Mouse (Mus musculus) spleen, embryonic (tissue): ENCODE data around the gene Ranbp1.
"Not testable (repeated sequence)": the region's sequence is repeated elsewhere in the genome, so short reads cannot be mapped to it uniquely, and the experiment has no call there.

ENCODE experiments used
- CTCF ChIA-PET: fragments of 350-600 bp; sonication (Branson Sonifier 250); formaldehyde crosslinking; loops from one replicate; lab custom pipeline; 2022; lab: Charles Lee

Ranbp1 gene

DNA sequence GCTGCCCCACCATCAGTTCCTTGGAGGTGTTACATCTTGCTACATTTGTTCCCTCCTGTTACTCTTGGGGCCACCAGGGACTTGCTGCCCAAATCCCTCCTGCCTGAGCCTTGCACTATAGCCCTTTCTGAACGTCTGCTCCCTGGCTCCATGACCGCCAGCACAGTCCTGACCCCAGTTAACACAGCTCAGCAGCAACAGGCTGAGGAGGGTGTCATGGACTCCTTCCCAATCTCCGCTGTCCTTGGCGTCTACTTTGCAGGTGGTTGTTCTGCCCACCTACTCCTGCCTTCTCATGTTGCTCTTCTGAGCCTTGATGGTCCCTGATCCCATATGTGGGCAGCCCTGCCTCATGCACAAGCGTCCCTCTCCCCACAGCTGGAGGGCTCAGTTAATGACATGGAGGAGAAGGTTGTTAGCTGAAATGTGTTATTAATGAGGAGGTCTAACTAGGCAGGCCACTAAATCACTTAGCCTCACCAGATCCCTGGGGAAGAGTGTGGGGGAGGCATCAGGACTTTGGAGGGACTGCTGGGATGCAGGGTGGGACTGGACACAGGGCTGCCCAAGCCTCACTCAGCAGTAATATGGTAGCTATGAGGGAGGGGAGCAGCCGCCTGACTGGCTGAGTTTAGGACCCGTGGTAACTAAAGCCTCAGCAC lies 45.0 kb downstream of the Ranbp1 start:
- CTCF ChIA-PET, result interaction anchor here (0.6 kb wide), 1 partner anchor 56 kb away, joined by 3 read pairs; no protein-coding TSS in a partner anchor

DNA sequence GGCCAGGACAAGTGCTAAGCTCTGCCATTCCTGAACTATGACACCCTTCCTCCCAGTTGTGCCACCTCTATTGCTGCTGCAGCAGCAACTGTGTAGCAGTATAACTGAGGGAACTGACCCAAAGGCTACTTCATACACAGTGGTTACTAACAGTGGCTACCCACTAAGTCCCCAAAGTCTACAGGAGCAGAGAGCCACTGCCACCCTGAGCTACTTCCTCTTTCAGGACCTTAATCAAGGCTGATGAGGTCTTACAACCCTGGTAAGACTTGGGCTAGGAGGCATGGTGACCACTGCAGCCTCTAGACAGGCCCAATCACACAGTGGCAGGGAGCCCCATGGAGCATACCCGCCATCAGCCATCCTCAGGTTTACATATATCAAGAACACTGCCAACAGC lies 46.5 kb downstream of the Ranbp1 start:
- CTCF ChIA-PET, result no interaction called here

DNA sequence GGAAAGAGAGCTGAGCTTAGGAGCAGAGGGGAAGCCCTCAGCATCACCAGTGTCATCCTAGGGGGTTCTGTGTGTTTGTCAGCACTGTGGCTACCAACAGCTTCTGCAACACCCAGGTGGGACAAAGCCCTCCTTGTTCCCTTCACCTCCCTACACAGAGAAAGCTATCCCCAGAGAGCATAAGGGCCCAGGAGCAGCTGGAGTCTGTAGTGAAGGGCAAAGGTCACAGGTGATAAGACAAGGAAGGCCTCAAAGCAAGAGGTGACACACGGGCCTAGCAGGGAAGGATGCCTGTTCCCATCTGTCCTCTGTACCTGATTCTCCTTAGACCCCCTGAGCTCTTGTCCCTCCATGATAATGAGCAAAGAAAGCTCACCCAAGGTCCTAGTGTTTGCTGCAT lies 46.9 kb downstream of the Ranbp1 start:
- CTCF ChIA-PET, result no interaction called here

DNA sequence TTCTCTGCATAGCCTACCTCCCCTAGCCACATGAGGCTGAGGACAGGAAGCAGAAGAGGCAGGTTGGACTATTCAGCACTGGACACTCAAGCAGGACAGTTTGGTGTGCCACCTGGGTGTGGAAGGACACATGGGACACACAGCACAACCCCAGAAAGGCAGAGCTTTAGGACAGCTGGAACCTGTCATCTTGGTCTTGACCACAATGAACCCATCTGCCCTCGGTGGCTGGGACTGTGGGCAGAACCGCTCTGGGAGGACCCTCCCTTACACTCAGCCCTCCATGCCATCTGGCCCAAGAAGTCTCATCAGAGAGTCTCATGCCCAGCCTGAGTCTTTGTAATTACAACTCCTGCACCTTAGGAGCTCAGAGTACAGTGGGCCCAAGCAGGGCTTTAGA lies 48.5 kb downstream of the Ranbp1 start:
- CTCF ChIA-PET, result no interaction called here

DNA sequence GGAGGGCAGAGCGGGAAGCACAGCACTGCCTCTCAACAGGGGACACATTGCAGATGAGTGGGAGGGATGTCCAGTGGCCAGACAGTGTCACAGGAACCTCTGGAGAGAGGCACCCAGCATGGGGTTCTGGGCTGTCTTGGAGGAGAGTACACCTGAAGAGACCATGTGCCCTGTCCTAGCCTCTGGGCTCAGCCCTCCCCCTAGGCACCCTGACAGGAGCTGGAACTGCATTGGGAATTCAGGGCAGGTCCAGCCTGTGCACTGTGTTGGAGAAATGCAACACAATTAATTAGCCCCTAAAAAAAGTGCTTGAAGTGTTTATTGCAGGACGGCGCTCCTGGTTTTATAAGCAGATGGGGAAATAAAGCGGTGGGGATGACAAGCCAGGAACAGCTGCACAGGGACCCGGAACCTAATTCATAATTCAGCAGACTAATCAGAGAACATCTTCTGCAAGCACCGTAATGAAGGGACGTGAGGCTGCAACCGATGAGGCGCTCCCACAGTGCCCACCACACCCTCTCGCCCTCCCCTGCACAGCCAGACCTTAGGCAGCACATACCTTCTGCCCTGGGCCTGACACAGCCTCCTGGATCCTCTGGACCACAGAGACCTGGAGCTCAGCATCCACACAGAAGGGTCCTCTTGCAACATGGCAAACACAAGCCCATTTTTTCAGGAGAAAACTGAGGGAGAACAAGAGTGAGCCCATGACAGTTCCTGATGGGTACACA lies 50.0 kb downstream of the Ranbp1 start:
- CTCF ChIA-PET, result no interaction called here

DNA sequence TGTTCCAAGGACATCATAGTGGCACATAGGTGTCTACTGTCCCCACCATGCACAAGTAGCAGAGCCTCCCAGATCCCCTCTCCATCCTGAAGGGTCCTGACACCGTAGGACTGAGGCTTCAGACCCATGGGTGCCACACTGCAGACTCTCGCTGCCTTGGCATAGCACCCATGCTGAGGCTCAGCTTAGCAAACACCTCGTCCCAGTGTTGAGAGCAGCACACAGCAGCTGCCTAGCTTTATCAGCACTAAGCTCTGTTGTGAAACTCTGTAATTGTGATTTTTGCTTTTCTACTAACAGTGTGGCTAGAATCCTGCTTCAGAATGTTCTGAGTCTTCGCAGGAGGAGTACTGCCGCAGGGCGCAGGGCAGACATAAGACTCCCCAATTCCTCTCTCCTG lies 50.7 kb downstream of the Ranbp1 start:
- CTCF ChIA-PET, result no interaction called here

DNA sequence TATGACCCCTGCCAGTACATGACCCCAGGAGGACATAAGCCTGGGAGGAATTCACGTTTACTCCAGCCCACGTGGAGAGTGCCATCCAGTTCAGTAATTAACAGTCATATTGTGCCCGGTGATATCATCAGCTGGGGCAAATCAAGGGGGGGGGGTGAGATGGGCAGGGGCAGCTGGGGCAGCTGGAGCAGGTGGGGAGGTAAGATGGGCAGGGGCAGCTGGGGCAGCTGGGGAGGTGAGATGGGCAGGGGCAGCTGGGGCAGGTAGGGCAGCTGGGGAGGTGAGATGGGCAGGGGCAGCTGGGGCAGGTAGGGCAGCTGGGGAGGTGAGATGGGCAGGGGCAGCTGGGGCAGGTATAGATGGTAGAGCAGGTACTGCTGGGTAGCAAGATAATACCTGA lies 53.0 kb downstream of the Ranbp1 start:
- CTCF ChIA-PET, result not testable (repeated sequence)

DNA sequence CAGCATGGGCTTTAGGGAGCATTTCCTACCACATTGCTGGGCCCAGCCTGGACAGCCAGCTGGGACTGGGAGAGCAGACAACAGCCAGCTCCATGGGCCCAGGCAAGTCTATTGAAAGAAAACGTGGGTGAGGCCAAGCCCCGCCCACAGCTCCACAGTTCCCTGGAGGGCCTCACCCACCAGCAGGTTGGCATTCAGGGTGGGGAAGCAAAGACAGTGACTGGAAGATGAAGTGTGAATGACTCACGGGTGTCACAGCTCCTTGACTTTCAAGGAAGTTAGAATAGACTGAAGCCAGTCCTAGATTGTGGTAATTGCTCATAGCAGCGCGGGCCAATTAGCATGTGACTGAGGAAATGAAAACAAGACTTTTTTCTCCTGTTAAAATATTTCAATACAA lies 53.5 kb downstream of the Ranbp1 start:
- CTCF ChIA-PET, result no interaction called here

DNA sequence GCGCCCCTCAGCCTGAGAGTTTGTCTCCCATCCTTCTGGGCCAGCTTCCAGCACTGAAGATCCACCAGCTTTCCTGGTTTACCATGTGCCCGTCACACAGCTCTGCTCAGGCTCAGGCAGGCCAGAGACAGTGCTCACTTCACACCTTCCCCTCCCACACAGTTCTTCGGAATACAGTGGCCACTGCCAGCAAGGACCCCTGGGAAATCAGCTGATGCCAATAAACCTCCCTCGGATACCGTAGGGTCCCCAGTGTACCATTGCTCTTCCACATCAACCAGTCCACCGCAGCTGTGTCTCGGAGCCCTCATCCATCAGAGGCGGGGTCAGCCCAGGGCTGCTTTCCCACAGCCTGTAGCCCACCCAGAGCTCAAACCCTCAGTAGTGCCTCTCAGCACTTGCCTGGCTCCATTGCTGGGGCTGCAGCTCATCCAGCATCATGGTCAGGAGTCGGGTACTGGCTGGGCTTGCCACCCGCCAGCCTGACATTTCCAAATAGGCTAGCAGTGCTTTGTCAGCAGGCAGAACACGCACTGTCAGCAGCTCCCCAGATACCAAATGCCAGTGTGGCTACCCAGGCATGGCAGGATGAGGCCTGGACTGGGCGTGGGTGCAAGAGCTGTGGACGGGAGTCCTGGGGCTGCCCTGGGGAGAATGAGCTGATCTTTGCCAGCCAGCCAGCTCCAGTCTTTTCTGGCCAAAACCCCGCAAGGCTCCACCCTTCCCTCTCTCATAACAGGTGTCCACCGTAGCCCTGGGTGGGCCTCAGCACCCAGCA lies 54.1 kb downstream of the Ranbp1 start:
- CTCF ChIA-PET, result no interaction called here

DNA sequence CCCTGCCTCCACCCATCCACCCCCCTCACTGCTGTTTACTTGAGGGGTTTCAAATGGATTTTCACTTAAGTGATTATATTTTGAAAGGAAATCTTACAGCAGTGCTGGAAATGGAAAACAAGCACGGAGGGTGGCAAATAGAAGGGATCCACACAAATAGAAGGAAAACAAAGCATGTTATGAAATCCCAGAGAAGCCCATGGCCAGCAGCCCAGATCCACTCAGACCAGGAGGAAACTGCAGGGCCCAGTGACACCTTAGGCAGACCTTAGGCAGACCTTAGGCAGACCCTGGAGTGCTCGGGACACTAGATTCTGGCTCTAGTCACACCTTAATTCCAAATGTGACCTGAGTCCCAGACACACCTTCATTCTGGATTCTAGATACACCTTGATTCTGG lies 57.5 kb downstream of the Ranbp1 start:
- CTCF ChIA-PET, result no interaction called here
